Mouse (Mus musculus): ENCODE measurements around the gene Klhl26. TPM values are rescaled to one million over a fixed set of nuclear protein-coding genes. Genes with fewer than 3 reads are reported as not detected.

Gene Klhl26
- polyA plus RNA-seq, 1 experiment: 10.9 TPM

GRCm38 (mm10) chr8:70510228-70510915 is 33.6 kb upstream of the Klhl26 start, which contains the start of gene Uba52:
Uba52 (minus strand) TSS chr8:70510801.
- TF ChIP-seq POLR2A (IDR thresholded peaks at IDR 0.05; ENCODE audit: borderline replicate concordance, low read depth, low read length) (peak; percentile 23; the same call in 1 of the 2 replicates), CTCF (IDR thresholded peaks at IDR 0.05; ENCODE audit: low read depth, low read length) (no peak)

GRCm38 (mm10) chr8:70509281-70509952 is 32.6 kb upstream of the Klhl26 start:
- TF ChIP-seq CTCF (IDR thresholded peaks at IDR 0.05; ENCODE audit: low read depth, low read length): no peak
- no peak for TF ChIP-seq POLR2A (IDR thresholded peaks at IDR 0.05; ENCODE audit: borderline replicate concordance, low read depth, low read length)
- Histone ChIP-seq H3K27ac (ENCODE audit: insufficient read depth, low read depth, low read length) (peak overlapping the region; percentile 61), H3K4me3 (ENCODE audit: insufficient read depth, low read length) (peak overlapping the region; percentile 97), H3K4me1 (ENCODE audit: control insufficient read depth, insufficient read depth, low read length) (peaks cover 23% of the 10 kb centered on the region)

More at GRCm38 (mm10) chr8:70510228-70510915, 33.6 kb upstream of the Klhl26 start, which contains the start of gene Uba52:
- Histone ChIP-seq H3K4me3 (ENCODE audit: insufficient read depth, low read length) (peak within 1 kb of the TSS; percentile 97), H3K4me1 (ENCODE audit: control insufficient read depth, insufficient read depth, low read length) (peaks cover 23% of the 10 kb centered on the region), H3K27ac (ENCODE audit: insufficient read depth, low read depth, low read length) (peak within 1 kb of the TSS; percentile 94)

GRCm38 (mm10) chr8:70507027-70507393 is 30.2 kb upstream of the Klhl26 start:
- peak overlapping the region; percentile 21; the same call in 1 of the 2 replicates for H3K27ac ChIP-seq (ENCODE audit: insufficient read depth, low read depth, low read length)
- no peak overlapping the region for H3K4me3 ChIP-seq (ENCODE audit: insufficient read depth, low read length)
- no peak for TF ChIP-seq CTCF (IDR thresholded peaks at IDR 0.05; ENCODE audit: low read depth, low read length)
- TF ChIP-seq POLR2A (IDR thresholded peaks at IDR 0.05; ENCODE audit: borderline replicate concordance, low read depth, low read length): no peak
- H3K4me1 ChIP-seq (ENCODE audit: control insufficient read depth, insufficient read depth, low read length): peaks cover 7% of the 10 kb centered on the region

GRCm38 (mm10) chr8:70506328-70507026 is 29.7 kb upstream of the Klhl26 start, which contains the start of gene Rex1bd:
Rex1bd (minus strand) TSS chr8:70506752.
- TF ChIP-seq CTCF (IDR thresholded peaks at IDR 0.05; ENCODE audit: low read depth, low read length) (peak; percentile 57), POLR2A (IDR thresholded peaks at IDR 0.05; ENCODE audit: borderline replicate concordance, low read depth, low read length) (no peak)
- Histone ChIP-seq H3K27ac (ENCODE audit: insufficient read depth, low read depth, low read length) (peak within 1 kb of the TSS; percentile 36), H3K4me1 (ENCODE audit: control insufficient read depth, insufficient read depth, low read length) (peaks cover 2% of the 10 kb centered on the region), H3K4me3 (ENCODE audit: insufficient read depth, low read length) (peak within 1 kb of the TSS; percentile 80)

GRCm38 (mm10) chr8:70505698-70506327 is 29.0 kb upstream of the Klhl26 start:
- no peak for TF ChIP-seq CTCF (IDR thresholded peaks at IDR 0.05; ENCODE audit: low read depth, low read length)
- TF ChIP-seq POLR2A (IDR thresholded peaks at IDR 0.05; ENCODE audit: borderline replicate concordance, low read depth, low read length): no peak
- peak overlapping the region; percentile 80 for H3K4me3 ChIP-seq (ENCODE audit: insufficient read depth, low read length)
- no peaks in the 10 kb centered on the region for H3K4me1 ChIP-seq (ENCODE audit: control insufficient read depth, insufficient read depth, low read length)
- no peak overlapping the region; the same call in 1 of the 2 replicates for H3K27ac ChIP-seq (ENCODE audit: insufficient read depth, low read depth, low read length)

- H3K4me1 ChIP-seq (ENCODE audit: control insufficient read depth, insufficient read depth, low read length): no peaks in the 10 kb centered on the region
- TF ChIP-seq POLR2A (IDR thresholded peaks at IDR 0.05; ENCODE audit: borderline replicate concordance, low read depth, low read length) (no peak), CTCF (IDR thresholded peaks at IDR 0.05; ENCODE audit: low read depth, low read length) (peak; percentile 39)
- H3K27ac ChIP-seq (ENCODE audit: insufficient read depth, low read depth, low read length): no peak overlapping the region
- no peak overlapping the region for H3K4me3 ChIP-seq (ENCODE audit: insufficient read depth, low read length)
Measured at GRCm38 (mm10) chr8:70504851-70505250, 28.1 kb upstream of the Klhl26 start.

GRCm38 (mm10) chr8:70504291-70504716 is 27.5 kb upstream of the Klhl26 start:
- TF ChIP-seq CTCF (IDR thresholded peaks at IDR 0.05; ENCODE audit: low read depth, low read length) (no peak), POLR2A (IDR thresholded peaks at IDR 0.05; ENCODE audit: borderline replicate concordance, low read depth, low read length) (no peak)
- Histone ChIP-seq H3K4me1 (ENCODE audit: control insufficient read depth, insufficient read depth, low read length) (no peaks in the 10 kb centered on the region), H3K27ac (ENCODE audit: insufficient read depth, low read depth, low read length) (no peak overlapping the region), H3K4me3 (ENCODE audit: insufficient read depth, low read length) (no peak overlapping the region)

GRCm38 (mm10) chr8:70503062-70503750 is 26.4 kb upstream of the Klhl26 start:
- no peak overlapping the region for H3K27ac ChIP-seq (ENCODE audit: insufficient read depth, low read depth, low read length)
- no peaks in the 10 kb centered on the region for H3K4me1 ChIP-seq (ENCODE audit: control insufficient read depth, insufficient read depth, low read length)
- no peak for TF ChIP-seq POLR2A (IDR thresholded peaks at IDR 0.05; ENCODE audit: borderline replicate concordance, low read depth, low read length)
- peak; percentile 87 for TF ChIP-seq CTCF (IDR thresholded peaks at IDR 0.05; ENCODE audit: low read depth, low read length)
- no peak overlapping the region for H3K4me3 ChIP-seq (ENCODE audit: insufficient read depth, low read length)

GRCm38 (mm10) chr8:70502540-70502939 is 25.8 kb upstream of the Klhl26 start:
- Histone ChIP-seq H3K27ac (ENCODE audit: insufficient read depth, low read depth, low read length) (no peak overlapping the region), H3K4me3 (ENCODE audit: insufficient read depth, low read length) (no peak overlapping the region), H3K4me1 (ENCODE audit: control insufficient read depth, insufficient read depth, low read length) (no peaks in the 10 kb centered on the region)
- no peak for TF ChIP-seq CTCF (IDR thresholded peaks at IDR 0.05; ENCODE audit: low read depth, low read length)

Data from bone marrow macrophage, adult 2 months (primary cell).